Mouse (Mus musculus): Measurements from ENCODE around the gene Iqgap2. TPM values are rescaled to one million over a fixed set of nuclear protein-coding genes. Genes with fewer than 3 reads are reported as not detected.

The Iqgap2 gene
- polyA plus RNA-seq, 1 experiment from 2014 or later = 24.7 TPM

DNA sequence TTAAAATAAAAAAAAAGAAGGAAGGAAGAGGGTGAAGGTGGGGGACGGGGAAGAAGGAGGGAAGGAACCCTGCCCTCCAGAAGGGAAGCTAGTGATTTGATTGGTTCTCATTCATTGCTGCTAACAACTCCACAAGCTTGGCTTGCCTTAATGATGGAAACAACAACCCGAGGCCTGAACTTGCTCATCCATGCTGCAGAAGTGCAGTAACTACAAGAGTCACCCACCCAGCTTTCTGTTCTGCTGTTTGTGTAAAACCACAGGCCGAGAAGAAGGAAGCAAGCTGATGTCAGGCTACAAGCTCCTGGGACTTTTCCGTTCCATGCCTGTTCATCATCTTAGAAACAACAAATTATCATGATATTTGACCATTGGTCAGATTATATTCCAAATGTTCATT lies 176.4 kb downstream of the Iqgap2 start:
- H3K9me3 ChIP-seq (ENCODE audit: control insufficient read depth, low read length) = no peaks in the 10 kb centered on the region
- ATAC-seq (replicated peaks; ENCODE audit: low FRiP score, low TSS enrichment, low read depth) (no peak), DNase-seq (ENCODE audit: low spot score) (no peak)
- no peak overlapping the region for H3K4me2 ChIP-seq (ENCODE audit: low read length)
- peaks cover 22% of the 10 kb centered on the region for H3K36me3 ChIP-seq (ENCODE audit: control insufficient read depth, insufficient read depth, low read length)
- 74% methylated on average over 4 of the region's 4 CpGs for WGBS
- no peak overlapping the region for H3K27ac ChIP-seq (ENCODE audit: low read depth)
- H3K4me3 ChIP-seq (ENCODE audit: low read depth, low read length) = no peak overlapping the region
- H3K4me1 ChIP-seq (replicated peaks; ENCODE audit: control insufficient read depth, insufficient read depth, low read length) = no peaks in the 10 kb centered on the region
- no peak overlapping the region for H3K9ac ChIP-seq (ENCODE audit: low read length)
- H3K27me3 ChIP-seq (replicated peaks; ENCODE audit: control insufficient read depth, insufficient read depth, low read length) = no peaks in the 10 kb centered on the region

- 63% methylated on average over 3 of the region's 3 CpGs for WGBS
- DNase-seq (ENCODE audit: low spot score) = no peak
- H3K9ac ChIP-seq (ENCODE audit: low read length) = no peak overlapping the region
- H3K36me3 ChIP-seq (ENCODE audit: control insufficient read depth, insufficient read depth, low read length) = peaks cover 22% of the 10 kb centered on the region
- H3K4me3 ChIP-seq (ENCODE audit: low read depth, low read length) = no peak overlapping the region
- no peaks in the 10 kb centered on the region for H3K4me1 ChIP-seq (replicated peaks; ENCODE audit: control insufficient read depth, insufficient read depth, low read length)
- no peaks in the 10 kb centered on the region for H3K27me3 ChIP-seq (replicated peaks; ENCODE audit: control insufficient read depth, insufficient read depth, low read length)
- H3K4me2 ChIP-seq (ENCODE audit: low read length) = no peak overlapping the region
- no peak overlapping the region for H3K27ac ChIP-seq (ENCODE audit: low read depth)
- no peaks in the 10 kb centered on the region for H3K9me3 ChIP-seq (ENCODE audit: control insufficient read depth, low read length)
- ATAC-seq (replicated peaks; ENCODE audit: low FRiP score, low TSS enrichment, low read depth) = no peak
Measured at GRCm38 (mm10) chr13:95714271-95714975, 177.3 kb downstream of the Iqgap2 start.

DNA sequence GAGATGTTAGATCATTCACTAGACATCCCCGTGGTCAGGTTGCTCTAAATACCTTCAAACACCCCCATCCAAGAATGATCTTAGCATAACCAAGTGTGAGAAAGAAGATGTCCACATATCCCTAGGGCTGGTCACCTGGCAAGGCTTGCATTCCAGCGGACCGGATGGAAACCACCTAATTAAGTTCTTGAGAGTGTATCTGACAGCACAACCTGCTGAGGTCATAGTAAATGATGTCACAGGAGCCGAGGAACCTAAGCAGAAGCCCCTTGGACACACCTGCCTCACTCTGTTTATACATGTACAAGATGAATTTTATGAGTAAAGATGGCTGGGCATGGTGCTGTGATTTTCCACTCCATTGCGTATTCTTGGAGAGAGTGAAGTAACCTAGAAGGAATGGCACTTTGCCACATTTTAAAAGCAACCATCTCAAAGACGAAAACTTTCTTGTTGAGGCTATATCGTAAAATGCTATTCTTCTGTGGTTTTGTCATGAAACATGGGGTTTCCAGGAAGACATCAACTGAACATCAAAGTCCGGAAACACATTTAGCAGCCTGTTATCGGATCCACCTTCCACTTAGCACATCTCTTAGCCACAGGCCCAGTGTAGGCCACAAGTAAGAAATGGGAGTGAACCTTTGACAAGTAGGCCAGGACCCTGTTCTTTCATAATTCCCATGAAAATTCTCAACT lies 179.0 kb downstream of the Iqgap2 start:
- Histone ChIP-seq H3K4me2 (ENCODE audit: low read length) (no peak overlapping the region), H3K4me3 (ENCODE audit: low read depth, low read length) (no peak overlapping the region), H3K36me3 (ENCODE audit: control insufficient read depth, insufficient read depth, low read length) (peaks cover 25% of the 10 kb centered on the region), H3K27me3 (replicated peaks; ENCODE audit: control insufficient read depth, insufficient read depth, low read length) (no peaks in the 10 kb centered on the region), H3K4me1 (replicated peaks; ENCODE audit: control insufficient read depth, insufficient read depth, low read length) (no peaks in the 10 kb centered on the region), H3K9ac (ENCODE audit: low read length) (no peak overlapping the region), H3K27ac (ENCODE audit: low read depth) (no peak overlapping the region), H3K9me3 (ENCODE audit: control insufficient read depth, low read length) (no peaks in the 10 kb centered on the region)
- no peak for DNase-seq (ENCODE audit: low spot score)
- 88% methylated on average over 9 of the region's 9 CpGs for WGBS
- no peak for ATAC-seq (replicated peaks; ENCODE audit: low FRiP score, low TSS enrichment, low read depth)

- no peaks in the 10 kb centered on the region for H3K27me3 ChIP-seq (replicated peaks; ENCODE audit: control insufficient read depth, insufficient read depth, low read length)
- H3K9me3 ChIP-seq (ENCODE audit: control insufficient read depth, low read length) = no peaks in the 10 kb centered on the region
- no peaks in the 10 kb centered on the region for H3K4me1 ChIP-seq (replicated peaks; ENCODE audit: control insufficient read depth, insufficient read depth, low read length)
- peaks cover 29% of the 10 kb centered on the region for H3K36me3 ChIP-seq (ENCODE audit: control insufficient read depth, insufficient read depth, low read length)
- DNase-seq (ENCODE audit: low spot score) = no peak
- H3K4me2 ChIP-seq (ENCODE audit: low read length) = no peak overlapping the region
- H3K27ac ChIP-seq (ENCODE audit: low read depth) = no peak overlapping the region
- ATAC-seq (replicated peaks; ENCODE audit: low FRiP score, low TSS enrichment, low read depth) = no peak
- no peak overlapping the region for H3K9ac ChIP-seq (ENCODE audit: low read length)
- no peak overlapping the region for H3K4me3 ChIP-seq (ENCODE audit: low read depth, low read length)
Measured at GRCm38 (mm10) chr13:95712054-95712453, 179.7 kb downstream of the Iqgap2 start.

GRCm38 (mm10) chr13:95705589-95705988 lies 186.1 kb downstream of the Iqgap2 start:
- ATAC-seq (replicated peaks; ENCODE audit: low FRiP score, low TSS enrichment, low read depth) (no peak), DNase-seq (ENCODE audit: low spot score) (no peak)
- H3K36me3 ChIP-seq (ENCODE audit: control insufficient read depth, insufficient read depth, low read length) = peaks cover 8% of the 10 kb centered on the region
- no peaks in the 10 kb centered on the region for H3K27me3 ChIP-seq (replicated peaks; ENCODE audit: control insufficient read depth, insufficient read depth, low read length)
- H3K4me3 ChIP-seq (ENCODE audit: low read depth, low read length) = no peak overlapping the region
- H3K9ac ChIP-seq (ENCODE audit: low read length) = no peak overlapping the region
- H3K9me3 ChIP-seq (ENCODE audit: control insufficient read depth, low read length) = no peaks in the 10 kb centered on the region
- H3K4me2 ChIP-seq (ENCODE audit: low read length) = no peak overlapping the region
- WGBS = 87% methylated on average over 6 of the region's 6 CpGs
- no peak overlapping the region for H3K27ac ChIP-seq (ENCODE audit: low read depth)
- H3K4me1 ChIP-seq (replicated peaks; ENCODE audit: control insufficient read depth, insufficient read depth, low read length) = no peaks in the 10 kb centered on the region

GRCm38 (mm10) chr13:95703376-95703775 lies 188.3 kb downstream of the Iqgap2 start:
- Histone ChIP-seq H3K4me3 (ENCODE audit: low read depth, low read length) (no peak overlapping the region), H3K9me3 (ENCODE audit: control insufficient read depth, low read length) (no peaks in the 10 kb centered on the region), H3K4me1 (replicated peaks; ENCODE audit: control insufficient read depth, insufficient read depth, low read length) (no peaks in the 10 kb centered on the region), H3K27ac (ENCODE audit: low read depth) (no peak overlapping the region), H3K9ac (ENCODE audit: low read length) (no peak overlapping the region), H3K27me3 (replicated peaks; ENCODE audit: control insufficient read depth, insufficient read depth, low read length) (no peaks in the 10 kb centered on the region), H3K4me2 (ENCODE audit: low read length) (no peak overlapping the region), H3K36me3 (ENCODE audit: control insufficient read depth, insufficient read depth, low read length) (peaks cover 8% of the 10 kb centered on the region)
- DNase-seq (ENCODE audit: low spot score) = no peak
- no peak for ATAC-seq (replicated peaks; ENCODE audit: low FRiP score, low TSS enrichment, low read depth)
- WGBS = 73% methylated on average over 5 of the region's 5 CpGs

- ATAC-seq (replicated peaks; ENCODE audit: low FRiP score, low TSS enrichment, low read depth) = no peak
- 38% methylated on average over 6 of the region's 6 CpGs for WGBS
- Histone ChIP-seq H3K27ac (ENCODE audit: low read depth) (no peak overlapping the region), H3K27me3 (replicated peaks; ENCODE audit: control insufficient read depth, insufficient read depth, low read length) (no peaks in the 10 kb centered on the region), H3K9me3 (ENCODE audit: control insufficient read depth, low read length) (no peaks in the 10 kb centered on the region), H3K4me3 (ENCODE audit: low read depth, low read length) (no peak overlapping the region), H3K4me2 (ENCODE audit: low read length) (no peak overlapping the region), H3K36me3 (ENCODE audit: control insufficient read depth, insufficient read depth, low read length) (no peaks in the 10 kb centered on the region; the same call in 1 of the 2 replicates), H3K9ac (ENCODE audit: low read length) (no peak overlapping the region), H3K4me1 (replicated peaks; ENCODE audit: control insufficient read depth, insufficient read depth, low read length) (no peaks in the 10 kb centered on the region; the same call in 1 of the 2 replicates)
- no peak for DNase-seq (ENCODE audit: low spot score)
Measured at GRCm38 (mm10) chr13:95697874-95698273, 193.8 kb downstream of the Iqgap2 start.

DNA sequence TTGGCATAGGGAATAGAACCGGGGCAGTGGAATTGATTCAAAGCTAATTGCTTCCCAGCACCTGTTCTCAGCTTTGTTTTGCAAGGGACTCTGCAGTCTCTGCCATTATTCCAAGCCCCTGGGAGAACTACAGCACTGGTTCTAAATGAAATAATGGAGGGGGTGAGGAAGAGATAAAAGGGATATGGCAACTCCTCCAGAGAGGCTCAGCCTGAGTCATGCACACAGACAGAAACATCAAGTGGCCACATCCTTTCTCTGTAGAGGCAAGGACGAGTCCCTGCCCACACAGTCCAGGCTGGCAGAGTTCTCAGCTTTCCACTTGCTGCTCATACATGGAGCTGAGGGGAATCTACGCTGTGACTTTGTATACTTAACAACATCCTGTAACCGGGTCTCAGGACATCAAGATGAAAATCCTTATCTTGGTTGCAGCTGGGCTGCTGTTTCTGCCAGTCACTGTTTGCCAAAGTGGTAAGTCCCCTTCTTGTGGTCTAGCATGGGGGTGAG lies 195.0 kb downstream of the Iqgap2 start, which contains the start of gene F2rl2:
Gene F2rl2 (plus strand): TSS at position 200 of the 510 bp plus-strand sequence.
- Histone ChIP-seq H3K4me1 (replicated peaks; ENCODE audit: control insufficient read depth, insufficient read depth, low read length) (no peaks in the 10 kb centered on the region; the same call in 1 of the 2 replicates), H3K9me3 (ENCODE audit: control insufficient read depth, low read length) (no peaks in the 10 kb centered on the region), H3K4me3 (ENCODE audit: low read depth, low read length) (no peak within 1 kb of the TSS), H3K36me3 (ENCODE audit: control insufficient read depth, insufficient read depth, low read length) (no peaks in the 10 kb centered on the region; the same call in 1 of the 2 replicates), H3K9ac (ENCODE audit: low read length) (no peak within 1 kb of the TSS), H3K27ac (ENCODE audit: low read depth) (no peak within 1 kb of the TSS), H3K4me2 (ENCODE audit: low read length) (no peak within 1 kb of the TSS), H3K27me3 (replicated peaks; ENCODE audit: control insufficient read depth, insufficient read depth, low read length) (no peaks in the 10 kb centered on the region)
- DNase-seq (ENCODE audit: low spot score) (no peak), ATAC-seq (replicated peaks; ENCODE audit: low FRiP score, low TSS enrichment, low read depth) (no peak)
- WGBS = 51% methylated on average over 4 of the region's 4 CpGs
